Mouse (Mus musculus): ENCODE data around the gene Tmem164. TPM values are rescaled to one million over a fixed set of nuclear protein-coding genes. Genes with fewer than 3 reads are reported as not detected.

Gene Tmem164
- polyA plus RNA-seq, 1 experiment from 2014 or later, result 53.4 TPM

DNA sequence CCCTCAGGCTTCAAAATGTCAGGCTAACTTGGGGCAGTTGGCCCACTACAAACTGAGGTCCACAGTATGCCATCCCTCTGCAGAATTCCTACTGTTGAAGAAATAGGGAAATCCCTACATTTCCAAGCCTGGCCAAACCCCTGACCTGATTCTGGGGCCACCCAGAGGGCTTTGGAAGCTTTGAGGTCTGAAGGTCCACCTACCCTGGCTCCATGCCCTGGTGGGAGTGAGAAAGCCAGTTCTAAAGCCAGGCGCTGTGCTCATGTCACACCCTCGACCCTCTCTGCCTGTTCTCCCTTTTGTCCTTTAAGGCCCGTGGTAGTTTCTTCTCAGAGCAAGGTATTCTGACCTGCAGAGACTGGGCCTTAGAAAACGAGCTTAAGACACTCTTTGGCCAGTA, 94.9 kb downstream of the Tmem164 start:
- peaks cover 25% of the 10 kb centered on the region for H3K36me3 ChIP-seq
- peaks cover 94% of the 10 kb centered on the region for H3K27me3 ChIP-seq (ENCODE audit: low read depth, poor library complexity, severe bottlenecking)
- 0 out of 2 replicates have a peak, but pooled peaks cover 3% of the 10 kb centered on the region for H3K4me1 ChIP-seq
- no peaks in the 10 kb centered on the region for H3K9me3 ChIP-seq (replicated peaks)
- no peak overlapping the region for H3K4me3 ChIP-seq
- 81% methylated on average over 4 of the region's 4 CpGs for WGBS
- no peak overlapping the region for H3K27ac ChIP-seq (replicated peaks)
- no peak for DNase-seq (ENCODE audit: low spot score)

DNA sequence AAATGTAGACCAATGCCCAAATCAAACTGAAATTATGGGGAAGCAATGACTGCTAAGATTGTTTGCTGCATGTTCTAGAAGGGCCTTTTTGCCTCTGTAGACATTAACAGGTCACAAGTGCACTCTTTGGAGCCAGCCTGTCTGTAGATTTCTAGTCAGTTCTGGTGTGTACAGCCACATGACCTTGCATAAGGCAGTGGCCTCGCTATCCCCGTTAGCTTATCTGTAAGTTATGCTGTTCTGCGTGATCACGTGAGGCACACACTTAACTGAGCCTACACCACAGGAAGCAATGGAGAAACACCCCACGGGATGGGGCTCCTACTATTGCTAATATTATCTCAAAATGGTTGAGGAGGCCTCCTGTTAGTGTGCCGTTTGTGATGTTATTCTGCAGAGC, 97.4 kb downstream of the Tmem164 start:
- H3K27me3 ChIP-seq (ENCODE audit: low read depth, poor library complexity, severe bottlenecking), result peaks cover 84% of the 10 kb centered on the region
- WGBS, result 89% methylated on average over 6 of the region's 6 CpGs
- H3K36me3 ChIP-seq, result peaks cover 16% of the 10 kb centered on the region
- 0 out of 2 replicates have a peak, but pooled peaks cover 3% of the 10 kb centered on the region for H3K4me1 ChIP-seq
- no peak overlapping the region for H3K27ac ChIP-seq (replicated peaks)
- DNase-seq (ENCODE audit: low spot score), result no peak
- H3K4me3 ChIP-seq, result no peak overlapping the region
- H3K9me3 ChIP-seq (replicated peaks), result no peaks in the 10 kb centered on the region

DNA sequence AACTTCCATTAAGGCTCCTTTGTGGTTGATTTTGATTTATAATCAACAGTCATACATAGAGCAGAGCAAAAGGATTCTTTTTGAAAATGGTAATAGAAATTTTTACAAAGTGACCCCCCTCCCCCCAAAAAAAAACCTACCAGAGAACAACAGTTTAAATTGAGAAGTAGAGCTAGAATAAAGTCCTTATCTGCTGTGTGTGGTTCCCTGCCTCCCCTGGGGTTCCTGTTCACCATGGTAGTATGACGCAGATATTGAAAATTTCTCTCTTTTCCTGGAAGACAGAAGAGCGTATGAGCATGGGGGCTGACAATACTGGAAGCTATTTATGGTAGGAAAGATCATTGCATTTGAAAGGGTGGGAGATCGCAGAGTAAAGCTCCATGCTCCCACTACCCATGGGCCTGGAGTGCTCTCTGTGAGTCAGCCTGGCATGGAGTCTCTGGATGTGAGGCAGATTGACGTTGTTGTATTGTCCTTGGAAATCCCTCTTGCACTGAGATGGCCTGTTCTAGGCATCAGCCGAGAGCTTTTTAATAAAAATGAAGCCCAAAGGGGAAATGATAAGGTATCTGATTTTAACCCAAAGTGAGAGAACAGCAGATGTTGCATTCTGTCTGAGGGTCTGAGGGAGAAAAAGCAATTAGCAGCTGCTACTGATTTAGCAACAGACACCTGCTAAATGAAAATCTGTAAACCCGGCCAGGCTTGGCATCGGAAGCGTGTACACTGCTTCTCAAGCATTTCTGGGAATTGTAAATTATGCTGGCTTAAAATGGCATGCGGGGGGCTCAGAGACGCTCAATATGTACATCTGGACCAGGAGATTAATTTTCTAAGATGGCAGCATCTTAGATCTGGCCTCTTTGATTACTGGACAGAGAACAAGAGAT, 105.2 kb downstream of the Tmem164 start:
- Histone ChIP-seq H3K27me3 (ENCODE audit: low read depth, poor library complexity, severe bottlenecking) (peaks cover 67% of the 10 kb centered on the region), H3K4me1 (no peaks in the 10 kb centered on the region), H3K36me3 (peaks cover 14% of the 10 kb centered on the region; the same call in 1 of the 2 replicates), H3K4me3 (no peak overlapping the region), H3K27ac (replicated peaks) (no peak overlapping the region), H3K9me3 (replicated peaks) (no peaks in the 10 kb centered on the region)
- WGBS, result 91% methylated on average over 10 of the region's 10 CpGs
- no peak for DNase-seq (ENCODE audit: low spot score)

DNA sequence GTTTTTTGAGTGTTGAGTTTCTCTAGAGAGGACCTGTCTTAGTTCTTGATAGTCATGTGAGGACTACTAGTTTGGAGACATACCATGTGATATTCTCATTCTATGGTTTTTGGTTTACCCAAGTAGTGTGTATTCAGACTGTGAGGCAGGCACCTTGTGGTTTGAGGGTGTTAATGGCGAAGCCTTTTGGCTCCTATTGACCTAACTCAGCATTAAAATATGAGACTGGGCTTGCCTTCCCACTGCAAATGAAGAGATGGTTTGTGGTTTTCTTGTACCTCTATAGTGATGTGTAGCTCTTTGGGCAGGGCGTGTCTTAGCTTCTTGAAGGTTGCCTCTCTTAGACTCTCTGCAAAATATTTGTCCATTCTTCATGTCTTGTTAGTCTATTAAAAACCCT, 111.0 kb downstream of the Tmem164 start:
- peaks cover 82% of the 10 kb centered on the region for H3K27me3 ChIP-seq (ENCODE audit: low read depth, poor library complexity, severe bottlenecking)
- DNase-seq (ENCODE audit: low spot score), result no peak
- H3K4me3 ChIP-seq, result no peak overlapping the region
- H3K36me3 ChIP-seq, result no peaks in the 10 kb centered on the region
- WGBS, result 91% methylated on average over 2 of the region's 2 CpGs
- no peaks in the 10 kb centered on the region for H3K9me3 ChIP-seq (replicated peaks)
- H3K27ac ChIP-seq (replicated peaks), result no peak overlapping the region
- H3K4me1 ChIP-seq, result no peaks in the 10 kb centered on the region

GRCm38 (mm10) chrX:142794069-142794610, 112.9 kb downstream of the Tmem164 start:
- 73% methylated on average over 4 of the region's 4 CpGs for WGBS
- Histone ChIP-seq H3K27ac (replicated peaks) (no peak overlapping the region), H3K27me3 (ENCODE audit: low read depth, poor library complexity, severe bottlenecking) (peaks cover 75% of the 10 kb centered on the region), H3K4me1 (no peaks in the 10 kb centered on the region), H3K36me3 (no peaks in the 10 kb centered on the region), H3K4me3 (no peak overlapping the region), H3K9me3 (replicated peaks) (no peaks in the 10 kb centered on the region)
- no peak for DNase-seq (ENCODE audit: low spot score)

DNA sequence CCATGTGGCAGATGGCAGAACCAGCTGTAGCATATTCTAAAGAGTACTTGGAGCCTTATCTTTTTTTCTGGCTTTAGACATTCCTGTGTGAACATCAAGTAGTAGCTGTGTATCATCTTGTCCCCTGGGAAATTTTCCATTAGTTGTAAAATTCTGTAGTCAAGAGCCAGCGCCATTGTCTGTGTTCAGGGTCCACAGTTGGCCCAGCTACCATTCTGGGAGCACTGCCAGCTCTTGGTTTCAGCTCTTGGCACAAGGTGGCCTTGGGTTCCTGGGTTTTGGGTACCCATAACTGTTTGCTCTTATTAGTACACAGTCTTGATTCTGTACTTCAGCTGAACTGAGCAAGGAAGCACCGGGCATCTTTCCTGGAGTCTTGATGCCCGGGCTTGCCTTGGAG, 123.4 kb downstream of the Tmem164 start:
- Histone ChIP-seq H3K36me3 (peaks cover 8% of the 10 kb centered on the region; the same call in 1 of the 2 replicates), H3K4me1 (no peaks in the 10 kb centered on the region), H3K27me3 (ENCODE audit: low read depth, poor library complexity, severe bottlenecking) (peaks cover 48% of the 10 kb centered on the region), H3K4me3 (no peak overlapping the region), H3K27ac (replicated peaks) (no peak overlapping the region), H3K9me3 (replicated peaks) (no peaks in the 10 kb centered on the region)
- DNase-seq (ENCODE audit: low spot score), result no peak
- WGBS, result 93% methylated on average over 3 of the region's 3 CpGs

GRCm38 (mm10) chrX:142806126-142806525, 124.9 kb downstream of the Tmem164 start:
- H3K4me1 ChIP-seq, result no peaks in the 10 kb centered on the region
- no peak for DNase-seq (ENCODE audit: low spot score)
- H3K9me3 ChIP-seq (replicated peaks), result no peaks in the 10 kb centered on the region
- no peak overlapping the region for H3K27ac ChIP-seq (replicated peaks)
- H3K36me3 ChIP-seq, result peaks cover 8% of the 10 kb centered on the region; the same call in 1 of the 2 replicates
- no peak overlapping the region for H3K4me3 ChIP-seq
- 79% methylated on average over 6 of the region's 6 CpGs for WGBS
- peaks cover 53% of the 10 kb centered on the region for H3K27me3 ChIP-seq (ENCODE audit: low read depth, poor library complexity, severe bottlenecking)

DNA sequence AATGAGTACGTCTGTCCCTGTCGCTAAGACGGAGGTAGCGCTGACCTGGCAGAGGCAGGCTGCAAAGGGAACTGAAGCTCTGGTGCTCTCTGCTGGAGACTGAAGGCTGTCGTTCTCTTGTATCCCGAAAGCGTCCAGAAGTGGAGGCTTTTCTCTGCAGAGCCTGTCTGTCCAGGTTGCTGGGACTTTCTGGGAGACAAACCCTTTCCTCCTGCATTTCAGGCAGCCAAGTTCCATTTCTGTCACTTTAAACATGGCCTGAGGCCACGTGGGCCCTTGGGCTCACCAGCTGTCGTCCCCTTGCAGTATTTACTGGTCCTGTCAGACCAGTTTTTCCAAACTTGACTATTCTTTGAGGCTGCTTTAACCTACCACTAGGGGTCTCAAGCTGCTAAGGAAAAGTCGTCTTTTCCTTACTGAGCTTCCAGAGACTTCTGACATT, 125.4 kb downstream of the Tmem164 start:
- Histone ChIP-seq H3K27me3 (ENCODE audit: low read depth, poor library complexity, severe bottlenecking) (peaks cover 56% of the 10 kb centered on the region), H3K36me3 (peaks cover 8% of the 10 kb centered on the region; the same call in 1 of the 2 replicates), H3K27ac (replicated peaks) (no peak overlapping the region), H3K4me1 (no peaks in the 10 kb centered on the region), H3K4me3 (no peak overlapping the region), H3K9me3 (replicated peaks) (no peaks in the 10 kb centered on the region)
- DNase-seq (ENCODE audit: low spot score), result no peak
- WGBS, result 47% methylated on average over 10 of the region's 10 CpGs

- DNase-seq (ENCODE audit: low spot score), result peak; percentile 27
- Histone ChIP-seq H3K4me3 (no peak overlapping the region), H3K9me3 (replicated peaks) (no peaks in the 10 kb centered on the region), H3K27me3 (ENCODE audit: low read depth, poor library complexity, severe bottlenecking) (peaks cover 53% of the 10 kb centered on the region), H3K27ac (replicated peaks) (no peak overlapping the region), H3K4me1 (no peaks in the 10 kb centered on the region), H3K36me3 (peaks cover 8% of the 10 kb centered on the region; the same call in 1 of the 2 replicates)
- WGBS, result 49% methylated on average over 9 of the region's 9 CpGs
Observed at GRCm38 (mm10) chrX:142808411-142808810, 127.2 kb downstream of the Tmem164 start.

GRCm38 (mm10) chrX:142813146-142813545, 131.9 kb downstream of the Tmem164 start:
- no peaks in the 10 kb centered on the region for H3K9me3 ChIP-seq (replicated peaks)
- 25% methylated on average over 6 of the region's 6 CpGs for WGBS
- H3K27me3 ChIP-seq (ENCODE audit: low read depth, poor library complexity, severe bottlenecking), result peaks cover 33% of the 10 kb centered on the region; the same call in 1 of the 2 replicates
- H3K27ac ChIP-seq (replicated peaks), result no peak overlapping the region
- peaks cover 16% of the 10 kb centered on the region for H3K4me1 ChIP-seq
- H3K36me3 ChIP-seq, result 0 out of 2 replicates have a peak, but pooled peaks cover 4% of the 10 kb centered on the region
- no peak overlapping the region for H3K4me3 ChIP-seq
- peak; percentile 37 for DNase-seq (ENCODE audit: low spot score)

- peaks cover 16% of the 10 kb centered on the region for H3K4me1 ChIP-seq
- H3K9me3 ChIP-seq (replicated peaks), result no peaks in the 10 kb centered on the region
- H3K36me3 ChIP-seq, result no peaks in the 10 kb centered on the region
- WGBS, result 49% methylated on average over 10 of the region's 10 CpGs
- H3K27ac ChIP-seq (replicated peaks), result no peak overlapping the region
- H3K4me3 ChIP-seq, result no peak overlapping the region
- H3K27me3 ChIP-seq (ENCODE audit: low read depth, poor library complexity, severe bottlenecking), result peaks cover 40% of the 10 kb centered on the region
- peak; percentile 39 for DNase-seq (ENCODE audit: low spot score)
Observed at GRCm38 (mm10) chrX:142818057-142818682, 137.0 kb downstream of the Tmem164 start.

- H3K9me3 ChIP-seq (replicated peaks), result no peaks in the 10 kb centered on the region
- H3K36me3 ChIP-seq, result no peaks in the 10 kb centered on the region
- H3K4me1 ChIP-seq, result peaks cover 12% of the 10 kb centered on the region
- no peak overlapping the region for H3K27ac ChIP-seq (replicated peaks)
- WGBS, result 85% methylated on average over 6 of the region's 6 CpGs
- no peak overlapping the region for H3K4me3 ChIP-seq
- DNase-seq (ENCODE audit: low spot score), result no peak
- peaks cover 64% of the 10 kb centered on the region for H3K27me3 ChIP-seq (ENCODE audit: low read depth, poor library complexity, severe bottlenecking)
Observed at GRCm38 (mm10) chrX:142821239-142821638, 140.0 kb downstream of the Tmem164 start.
